Mouse (Mus musculus) adrenal gland, adult (tissue): ENCODE measurements at regions not wholly inside any gene's neighbourhood (a gene's known extent, or its start where the extent isn't known, plus 50 kb on each side); places are given as distances from the start of the nearest gene placed in this dataset.

Experiments
- DNase-seq, 2 experiments: peaks; one replicate each; pipeline ENCODE4 v3.0.0; 2022 to 2023; ENCODE audit warnings: low spot score in 1 of 2; ENCODE audit not compliant: inconsistent age in 2 of 2

GRCm38 (mm10) chr9:72217296-72218028 lies 57.2 kb upstream of the Zfp280d start:
- DNase-seq: no peak

GRCm38 (mm10) chr9:72218736-72219135 lies 55.9 kb upstream of the Zfp280d start:
- DNase-seq: no peak

GRCm38 (mm10) chr9:72219892-72220291 lies 54.8 kb upstream of the Zfp280d start:
- DNase-seq: no peak

- no peak for DNase-seq
These were observed 53.3 kb upstream of the Zfp280d start for GRCm38 (mm10) chr9:72221333-72221732.
